Mouse (Mus musculus) monocyte, adult 5-6 weeks (primary cell): ENCODE measurements at regions not wholly inside any gene's neighbourhood (a gene's known extent, or its start where the extent isn't known, plus 50 kb on each side); places are given as distances from the start of the nearest gene placed in this dataset.

Experiments used
- ATAC-seq: fragments of 153-309, 156-312 bp; replicated peaks from 2 replicates; pipeline ENCODE4 v1.8.0; 2017; ENCODE audit warnings: mild to moderate bottlenecking; ENCODE audit not compliant: low TSS enrichment, insufficient number of reproducible peaks, severe bottlenecking, poor library complexity, low FRiP score

GRCm38 (mm10) chr8:54330106-54330505 is 199.3 kb upstream of the Asb5 start:
- ATAC-seq: no peak

GRCm38 (mm10) chr8:54331883-54332282 is 197.5 kb upstream of the Asb5 start:
- no peak for ATAC-seq

- ATAC-seq: no peak
Measured at GRCm38 (mm10) chr8:54351123-54351522, 178.3 kb upstream of the Asb5 start.

- no peak for ATAC-seq
Measured at GRCm38 (mm10) chr8:54361716-54362115, 167.7 kb upstream of the Asb5 start.

- ATAC-seq: no peak
Measured at GRCm38 (mm10) chr8:54370501-54370900, 158.9 kb upstream of the Asb5 start.

GRCm38 (mm10) chr8:54371073-54371472 is 158.3 kb upstream of the Asb5 start:
- ATAC-seq: no peak

- ATAC-seq: no peak
Measured at GRCm38 (mm10) chr8:54372921-54373320, 156.5 kb upstream of the Asb5 start.

- no peak for ATAC-seq
Measured at GRCm38 (mm10) chr8:54375373-54376098, 153.8 kb upstream of the Asb5 start.

- ATAC-seq: no peak
Measured at GRCm38 (mm10) chr8:54380191-54380590, 149.2 kb upstream of the Asb5 start.

GRCm38 (mm10) chr8:54392866-54393265 is 136.5 kb upstream of the Asb5 start:
- ATAC-seq: no peak

- no peak for ATAC-seq
Measured at GRCm38 (mm10) chr8:54393466-54394197, 135.7 kb upstream of the Asb5 start.

GRCm38 (mm10) chr8:54405723-54406122 is 123.7 kb upstream of the Asb5 start:
- no peak for ATAC-seq

- no peak for ATAC-seq
Measured at GRCm38 (mm10) chr8:54414092-54414799, 115.1 kb upstream of the Asb5 start.

GRCm38 (mm10) chr8:54416691-54417090 is 112.7 kb upstream of the Asb5 start:
- no peak for ATAC-seq

GRCm38 (mm10) chr8:54418035-54418434 is 111.3 kb upstream of the Asb5 start:
- ATAC-seq: no peak

- ATAC-seq: peak; percentile 59; the same call in 1 of the 2 replicates
Measured at GRCm38 (mm10) chr8:54420339-54421098, 108.9 kb upstream of the Asb5 start.

GRCm38 (mm10) chr8:54425039-54425438 is 104.3 kb upstream of the Asb5 start:
- ATAC-seq: no peak

GRCm38 (mm10) chr8:54435694-54436093 is 93.7 kb upstream of the Asb5 start:
- no peak for ATAC-seq

GRCm38 (mm10) chr8:54441143-54441542 is 88.2 kb upstream of the Asb5 start:
- peak; percentile 56; the same call in 1 of the 2 replicates for ATAC-seq
